Comparison of ENCODE assay signal across 10 mouse cellular contexts in genomic region chr12:75528857-75529808, GRCm38 (mm10).
DNase-seq lines count a peak whose midpoint lies in the region; ATAC-seq and TF ChIP-seq lines count a peak whose summit lies in the region.
"Had no signal": no experiment of that assay in that cellular context is flagged by ENCODE, and none has a peak within 500 bp of the region (broad histone marks: within the 10 kb centered on the region; RNA-seq: fewer than 3 reads in every experiment).

No protein-coding gene starts in this region.

- no peaks in the 10 kb centered on the region for H3K9me3 ChIP-seq in heart, embryonic 11.5 days (replicated peaks; ENCODE audit: control insufficient read depth, low read length)
- H3K9me3 ChIP-seq in midbrain, embryonic 16.5 days (replicated peaks; ENCODE audit: control insufficient read depth, low read length, poor library complexity, severe bottlenecking): no peaks in the 10 kb centered on the region
- H3K9me3 ChIP-seq: limb, embryonic 12.5 days had no signal

- H3K27ac ChIP-seq in heart, embryonic 11.5 days (ENCODE audit: low read depth, low read length): no peak overlapping the region
- no peak overlapping the region for H3K27ac ChIP-seq in testis, adult 2 months (ENCODE audit: control insufficient read depth, insufficient read depth, low read depth, low read length)
- H3K27ac ChIP-seq in midbrain, embryonic 16.5 days (ENCODE audit: low read length): no peak overlapping the region
- H3K27ac ChIP-seq: limb, embryonic 12.5 days had no signal

- peaks cover 16% of the 10 kb centered on the region for H3K4me1 ChIP-seq in heart, embryonic 11.5 days (ENCODE audit: control insufficient read depth, insufficient read depth, low read length)
- no peaks in the 10 kb centered on the region for H3K4me1 ChIP-seq in testis, adult 2 months (ENCODE audit: control insufficient read depth, insufficient read depth, low read length)
- H3K4me1 ChIP-seq in midbrain, embryonic 16.5 days (ENCODE audit: control insufficient read depth, insufficient read depth, low read length): peaks cover 8% of the 10 kb centered on the region

- peak; percentile 29 to 55 for DNase-seq in heart, adult 9 months (ENCODE audit: low spot score in 2 of 2)
- DNase-seq in testis, postnatal 14 days (ENCODE audit: low spot score): no peak
- peak; percentile 9 for DNase-seq in induced T-regulatory cell, adult 2 months (ENCODE audit: low read depth)
- DNase-seq in cerebellum, adult 18-20 months: no peak
- no peak for DNase-seq in spleen, postnatal 36 days (ENCODE audit: low spot score in 2 of 2)
- DNase-seq: thymus, postnatal 4 days had no signal

- H3K9ac ChIP-seq in heart, embryonic 11.5 days (ENCODE audit: low read depth, low read length): no peak overlapping the region
- no peak overlapping the region for H3K9ac ChIP-seq in midbrain, embryonic 16.5 days (ENCODE audit: low read depth, low read length)
- H3K9ac ChIP-seq: limb, embryonic 12.5 days had no signal

- H3K4me2 ChIP-seq in heart, embryonic 11.5 days: no peak overlapping the region
- no peak overlapping the region for H3K4me2 ChIP-seq in midbrain, embryonic 16.5 days (ENCODE audit: low read length)
- H3K4me2 ChIP-seq: limb, embryonic 12.5 days had no signal

- TF ChIP-seq POLR2A in testis, adult 2 months (IDR thresholded peaks at IDR 0.05; ENCODE audit: control insufficient read depth, low read depth, low read length): no peak

- ATAC-seq in heart, embryonic 11.5 days (replicated peaks; ENCODE audit: insufficient number of reproducible peaks, low FRiP score, low TSS enrichment): no peak
- ATAC-seq in midbrain, embryonic 16.5 days: no peak

- H3K4me3 ChIP-seq in heart, embryonic 11.5 days (ENCODE audit: low read depth, low read length): no peak overlapping the region
- peak overlapping the region; percentile 21; the same call in 1 of the 2 replicates for H3K4me3 ChIP-seq in testis, adult 2 months (ENCODE audit: control insufficient read depth, low read depth, low read length)
- no peak overlapping the region for H3K4me3 ChIP-seq in midbrain, embryonic 16.5 days (ENCODE audit: low read depth, low read length)
- H3K4me3 ChIP-seq: limb, embryonic 12.5 days had no signal

- WGBS in heart, embryonic 11.5 days (ENCODE audit: insufficient replicate concordance): 78% methylated on average over 7 of the region's 7 CpGs
- 85% methylated on average over 7 of the region's 7 CpGs for whole genome bisulfite sequencing in midbrain, embryonic 16.5 days

- H3K27me3 ChIP-seq in heart, embryonic 11.5 days (ENCODE audit: control insufficient read depth, insufficient read depth, low read length): no peaks in the 10 kb centered on the region
- H3K27me3 ChIP-seq in testis, adult 2 months (ENCODE audit: control insufficient read depth, insufficient read depth, low read length): no peaks in the 10 kb centered on the region
- H3K27me3 ChIP-seq in midbrain, embryonic 16.5 days (ENCODE audit: control insufficient read depth, insufficient read depth, low read depth, low read length): no peaks in the 10 kb centered on the region
- H3K27me3 ChIP-seq: limb, embryonic 12.5 days had no signal

- H3K36me3 ChIP-seq in heart, embryonic 11.5 days (ENCODE audit: control insufficient read depth, insufficient read depth, low read length): no peaks in the 10 kb centered on the region
- H3K36me3 ChIP-seq in testis, adult 2 months (ENCODE audit: control insufficient read depth, insufficient read depth, low read length): no peaks in the 10 kb centered on the region
- no peaks in the 10 kb centered on the region for H3K36me3 ChIP-seq in midbrain, embryonic 16.5 days (ENCODE audit: control insufficient read depth, insufficient read depth, low read length)
- H3K36me3 ChIP-seq: limb, embryonic 12.5 days had no signal

- TF ChIP-seq CTCF in testis, adult 2 months (IDR thresholded peaks at IDR 0.05; ENCODE audit: control insufficient read depth, insufficient read depth, insufficient replicate concordance, low read depth, low read length): no peak

Comparison
In these comparisons a context has a peak if more than half of its experiments do, and no peak if none do; other contexts are left out.
1. DNase-seq: peak in heart, adult 9 months (2 of 2) and induced T-regulatory cell, adult 2 months (single experiment); none in testis, postnatal 14 days (single experiment), cerebellum, adult 18-20 months (0 of 2) and spleen, postnatal 36 days (0 of 2).